Mouse (Mus musculus) CH12.LX (cell line): ENCODE measurements around the gene Col10a1. TPM values are rescaled to one million over a fixed set of nuclear protein-coding genes. Genes with fewer than 3 reads are reported as not detected.
"Not testable (repeated sequence)": the region's sequence is repeated elsewhere in the genome, so short reads cannot be mapped to it uniquely, and the experiment has no call there.

Experiments
- DNase-seq: peaks from one replicate; pipeline ENCODE4 v3.0.0-alpha.2; 2013; ENCODE audit errors: extremely low read depth
- H3K27ac ChIP-seq: 2 replicates; pipeline ENCODE4 v1.5.1; 2012; ENCODE audit warnings: low read depth, mild to moderate bottlenecking, control low read depth, moderate library complexity; ENCODE audit not compliant: insufficient read depth
- H3K27me3 ChIP-seq: replicated peaks from 2 replicates; pipeline ENCODE3; 2012; ENCODE audit warnings: inconsistent platforms
- H3K36me3 ChIP-seq, 2 experiments: replicated peaks in 1 of 2; 2 replicates each; pipeline versions ENCODE3 to v1.6.1; 2012; ENCODE audit warnings: inconsistent platforms in 1 of 2, low read length in 1 of 2, mild to moderate bottlenecking in 1 of 2, mixed read lengths in 1 of 2, moderate library complexity in 1 of 2; ENCODE audit not compliant: control insufficient read depth in 1 of 2, insufficient read depth in 1 of 2
- H3K4me1 ChIP-seq, 2 experiments: 2 replicates each; pipeline ENCODE4 v1.6.1; 2012; ENCODE audit warnings: inconsistent platforms in 1 of 2, moderate library complexity in 1 of 2; ENCODE audit not compliant: insufficient read depth in 2 of 2, control insufficient read depth in 1 of 2
- H3K4me2 ChIP-seq: 2 replicates; pipeline ENCODE4 v1.6.1; 2012; ENCODE audit warnings: low read depth, mild to moderate bottlenecking, control low read depth; ENCODE audit not compliant: poor library complexity, insufficient read depth, severe bottlenecking
- H3K4me3 ChIP-seq, 3 experiments: fragments of 150-350 bp in 1 of 3; sonication (generic) in 1 of 3; replicated peaks in 1 of 3; 2 replicates each; pipeline versions ENCODE3 to v1.5.1; 2011 to 2012; ENCODE audit warnings: low read depth in 2 of 3, low read length in 2 of 3, mild to moderate bottlenecking in 2 of 3, moderate library complexity in 2 of 3, control low read depth in 1 of 3, improper control_type of control experiment in 1 of 3, inconsistent platforms in 1 of 3, mixed read lengths in 1 of 3; ENCODE audit not compliant: poor library complexity in 1 of 3
- H3K79me2 ChIP-seq: replicated peaks from 2 replicates; pipeline ENCODE4 v1.6.1; 2012; ENCODE audit warnings: mild to moderate bottlenecking, moderate library complexity; ENCODE audit not compliant: control insufficient read depth, poor library complexity, insufficient read depth, severe bottlenecking; ENCODE audit errors: extremely low read depth
- H3K9ac ChIP-seq: 2 replicates; pipeline ENCODE4 v1.6.1; 2012; ENCODE audit warnings: low read depth, mild to moderate bottlenecking, control low read depth, moderate library complexity; ENCODE audit not compliant: insufficient read depth
- H3K9me3 ChIP-seq: replicated peaks from 2 replicates; pipeline ENCODE3; 2012; ENCODE audit warnings: low read length, inconsistent platforms, mixed read lengths
- CHD2 ChIP-seq: IDR thresholded peaks from 2 replicates; pipeline ENCODE4 v1.6.1; 2011; ENCODE audit warnings: low read length, improper control_type of control experiment
- CTCF ChIP-seq, 2 experiments: IDR thresholded peaks in 1 of 2; conservative IDR thresholded peaks in 1 of 2; 2 replicates each; pipeline ENCODE4 v1.5.1; 2011 to 2012; ENCODE audit warnings: low read depth in 2 of 2, low read length in 2 of 2, improper control_type of control experiment in 1 of 2, inconsistent platforms in 1 of 2, mild to moderate bottlenecking in 1 of 2, moderate library complexity in 1 of 2
- E2F4 ChIP-seq: IDR thresholded peaks from 2 replicates; pipeline ENCODE4 v1.6.1; 2011; ENCODE audit warnings: low read depth, low read length, improper control_type of control experiment; ENCODE audit not compliant: insufficient replicate concordance
- ELF1 ChIP-seq: IDR thresholded peaks from 2 replicates; pipeline ENCODE4 v1.6.1; 2014; ENCODE audit warnings: low read depth, mild to moderate bottlenecking, inconsistent platforms, low read length, improper control_type of control experiment
- EP300 ChIP-seq: IDR thresholded peaks from 2 replicates; pipeline ENCODE4 v1.6.1; 2011; ENCODE audit warnings: low read length, improper control_type of control experiment
- GABPA ChIP-seq: IDR thresholded peaks from 2 replicates; pipeline ENCODE4 v1.6.1; 2012; ENCODE audit warnings: low read depth, low read length, improper control_type of control experiment, inconsistent platforms; ENCODE audit not compliant: insufficient replicate concordance
- HCFC1 ChIP-seq: IDR thresholded peaks from 2 replicates; pipeline ENCODE4 v1.6.1; 2012; ENCODE audit warnings: low read depth, mild to moderate bottlenecking, inconsistent platforms, low read length, improper control_type of control experiment
- IRF4 ChIP-seq: IDR thresholded peaks from 2 replicates; pipeline ENCODE4 v1.6.1; 2014; ENCODE audit warnings: low read depth, mild to moderate bottlenecking, inconsistent platforms, low read length, improper control_type of control experiment
- KAT2A ChIP-seq: IDR thresholded peaks from 2 replicates; pipeline ENCODE4 v1.6.1; 2012; ENCODE audit warnings: low read length, improper control_type of control experiment, inconsistent platforms; ENCODE audit not compliant: insufficient replicate concordance
- MAFK ChIP-seq: IDR thresholded peaks from 2 replicates; pipeline ENCODE4 v1.6.1; 2011; ENCODE audit warnings: low read length, improper control_type of control experiment; ENCODE audit not compliant: insufficient replicate concordance
- MYC ChIP-seq: IDR thresholded peaks from 2 replicates; pipeline ENCODE4 v1.6.1; 2011; ENCODE audit warnings: low read depth, mild to moderate bottlenecking, improper control_type of control experiment, low read length
- NELFE ChIP-seq: IDR thresholded peaks from 2 replicates; pipeline ENCODE4 v1.6.1; 2011; ENCODE audit warnings: low read depth, low read length, improper control_type of control experiment
- PAX5 ChIP-seq: IDR thresholded peaks from 2 replicates; pipeline ENCODE4 v1.6.1; 2012; ENCODE audit warnings: low read length, inconsistent platforms, mixed read lengths
- POLR2A ChIP-seq: IDR thresholded peaks from 2 replicates; pipeline ENCODE4 v1.6.1; 2011; ENCODE audit warnings: low read depth, mild to moderate bottlenecking, improper control_type of control experiment, low read length
- RAD21 ChIP-seq: IDR thresholded peaks from 2 replicates; pipeline ENCODE4 v1.6.1; 2011; ENCODE audit warnings: low read depth, mild to moderate bottlenecking, low read length, improper control_type of control experiment, moderate library complexity
- SMC3 ChIP-seq: IDR thresholded peaks from 2 replicates; pipeline ENCODE4 v1.6.1; 2011; ENCODE audit warnings: low read depth, low read length, improper control_type of control experiment
- TBP ChIP-seq: conservative IDR thresholded peaks from 2 replicates; pipeline ENCODE4 v1.6.1; 2011; ENCODE audit warnings: low read depth, low read length, improper control_type of control experiment
- UBTF ChIP-seq: IDR thresholded peaks from 2 replicates; pipeline ENCODE4 v1.6.1; 2012; ENCODE audit warnings: low read depth, mild to moderate bottlenecking, inconsistent platforms, low read length, improper control_type of control experiment, moderate library complexity
- USF1 ChIP-seq: IDR thresholded peaks from 2 replicates; pipeline ENCODE4 v1.6.1; 2014; ENCODE audit warnings: low read depth, mild to moderate bottlenecking, inconsistent platforms, low read length, improper control_type of control experiment
- USF2 ChIP-seq: conservative IDR thresholded peaks from 2 replicates; pipeline ENCODE4 v1.6.1; 2011; ENCODE audit warnings: low read depth, low read length, improper control_type of control experiment
- ZKSCAN1 ChIP-seq: IDR thresholded peaks from 2 replicates; pipeline ENCODE4 v1.6.1; 2012; ENCODE audit warnings: low read depth, inconsistent platforms, low read length, improper control_type of control experiment, borderline replicate concordance
- ZMIZ1 ChIP-seq: IDR thresholded peaks from 2 replicates; pipeline ENCODE4 v1.6.1; 2012; ENCODE audit warnings: low read depth, mild to moderate bottlenecking, inconsistent platforms, low read length, improper control_type of control experiment
- ZNF384 ChIP-seq: IDR thresholded peaks from 2 replicates; pipeline ENCODE4 v1.6.1; 2012; ENCODE audit warnings: low read depth, low read length, improper control_type of control experiment, inconsistent platforms
- dilution Hi-C: fragments of 300-500 bp; cut with MboI; formaldehyde crosslinking; loops from 2 replicates; pipeline ENCODE4 v1.14.3; 2020; ENCODE audit warnings: low sequenced_read_pairs; ENCODE audit not compliant: extremely low pct_unique_long_range_greater_than_20kb, extremely low pct_ligation_motif_present
- in situ Hi-C: fragments of 300-500 bp; cut with MboI; formaldehyde crosslinking; loops from 3 replicates; pipeline ENCODE4 v1.14.3; 2019; ENCODE audit warnings: low sequenced_read_pairs, low pct_ligation_motif_present, low pct_unique_long_range_greater_than_20kb, mixed read lengths
- polyA plus RNA-seq: library from polyadenylated mRNA; unstranded; fragments of >175 nt; gene quantifications from 2 replicates; pipeline ENCODE4 v1.2.1, GENCODE M21; 2012; ENCODE audit warnings: low read depth; ENCODE audit not compliant: insufficient read length
- total RNA-seq, 2 experiments: library from RNA; depleted of rRNA; stranded (reverse); fragments of 300-350 nt in 1 of 2; fragments of >200 nt in 1 of 2; gene quantifications; 2 replicates each; pipeline ENCODE4 v1.2.3; 2012 to 2014

Col10a1 gene
- total and polyA plus RNA-seq, 3 experiments: 0.08 to 0.17 TPM; not detected in 1

- no peak for DNase-seq
- dilution Hi-C loops (no loop called here), in situ Hi-C loops (no loop called here)
- Histone ChIP-seq H3K4me1 (no peaks in the 10 kb centered on the region), H3K9me3 (no peaks in the 10 kb centered on the region), H3K36me3 (no peaks in the 10 kb centered on the region), H3K27me3 (no peaks in the 10 kb centered on the region), H3K79me2 (no peaks in the 10 kb centered on the region), H3K4me2 (no peak overlapping the region), H3K27ac (no peak overlapping the region), H3K4me3 (no peak overlapping the region), H3K9ac (no peak overlapping the region)
- peak in 1 of 2 experiments; percentile 63; a peak in 3 of 4 replicates for TF ChIP-seq CTCF (conservative IDR thresholded peaks at IDR 0.05 in 1 of 2, IDR thresholded peaks at IDR 0.05 in 1 of 2; ENCODE audit: low read depth in 2 of 2, low read length in 2 of 2)
- TF ChIP-seq CHD2: no peak
- no peak for TF ChIP-seq ZMIZ1
- TF ChIP-seq NELFE: no peak
- no peak for TF ChIP-seq HCFC1
- no peak for TF ChIP-seq USF1
- no peak for TF ChIP-seq IRF4
- TF ChIP-seq EP300: no peak
- peak; percentile 77 for TF ChIP-seq RAD21
- no peak for TF ChIP-seq MAFK
- no peak for TF ChIP-seq GABPA
- TF ChIP-seq TBP: no peak
- no peak for TF ChIP-seq KAT2A
- TF ChIP-seq ZNF384: no peak
- TF ChIP-seq USF2: no peak
- no peak for TF ChIP-seq PAX5
- TF ChIP-seq POLR2A: no peak
- no peak for TF ChIP-seq MYC
- no peak for TF ChIP-seq ZKSCAN1
- no peak for TF ChIP-seq ELF1
- TF ChIP-seq E2F4: no peak
- TF ChIP-seq SMC3: peak; percentile 25; the same call in 1 of the 2 replicates
- no peak for TF ChIP-seq UBTF
These were observed 42.0 kb downstream of the Col10a1 start for GRCm38 (mm10) chr10:34431783-34432182.

- in situ Hi-C loops, H3K9ac ChIP-seq, H3K27ac ChIP-seq, H3K79me2 ChIP-seq, H3K4me3 ChIP-seq, H3K4me1 ChIP-seq, H3K36me3 ChIP-seq, DNase-seq, dilution Hi-C loops, H3K9me3 ChIP-seq, H3K27me3 ChIP-seq, H3K4me2 ChIP-seq: not testable (repeated sequence)
These were observed 44.4 kb downstream of the Col10a1 start for GRCm38 (mm10) chr10:34434191-34434590.

Other genes starting within 250 kb of the Col10a1 start
- not detected in 2 replicates for gene Dse, start 182.3 kb upstream of the Col10a1 start, total RNA-seq (2012; rRNA removed)
- 0.15 and 0.16 TPM in 2 replicates for gene Dse, start 182.3 kb upstream of the Col10a1 start, total RNA-seq (2014; rRNA removed)
- 0.10 TPM in 1 of 2 replicates, not detected in the other for gene Dse, start 182.3 kb upstream of the Col10a1 start, polyA plus RNA-seq
- gene Tspyl1, start 107.8 kb upstream of the Col10a1 start, total RNA-seq (2012; rRNA removed): 17.2 and 18.9 TPM in 2 replicates
- gene Tspyl1, start 107.8 kb upstream of the Col10a1 start, total RNA-seq (2014; rRNA removed): 23.7 and 23.8 TPM in 2 replicates
- 18.5 and 19.7 TPM in 2 replicates for gene Tspyl1, start 107.8 kb upstream of the Col10a1 start, polyA plus RNA-seq
- 9.1 and 17.9 TPM in 2 replicates for gene Tspyl4, start 92.5 kb upstream of the Col10a1 start, total RNA-seq (2012; rRNA removed)
- gene Tspyl4, start 92.5 kb upstream of the Col10a1 start, total RNA-seq (2014; rRNA removed): 8.7 and 9.8 TPM in 2 replicates
- gene Tspyl4, start 92.5 kb upstream of the Col10a1 start, polyA plus RNA-seq: 2.9 and 3.7 TPM in 2 replicates
- gene Nt5dc1, start 28.6 kb downstream of the Col10a1 start, total RNA-seq (2012; rRNA removed): 14.3 and 14.6 TPM in 2 replicates
- gene Nt5dc1, start 28.6 kb downstream of the Col10a1 start, total RNA-seq (2014; rRNA removed): 25.9 and 27.2 TPM in 2 replicates
- 21.1 and 25.3 TPM in 2 replicates for gene Nt5dc1, start 28.6 kb downstream of the Col10a1 start, polyA plus RNA-seq
- gene Frk, start 93.4 kb downstream of the Col10a1 start, total RNA-seq (2012; rRNA removed): not detected in 2 replicates
- not detected in 2 replicates for gene Frk, start 93.4 kb downstream of the Col10a1 start, total RNA-seq (2014; rRNA removed)
- gene Frk, start 93.4 kb downstream of the Col10a1 start, polyA plus RNA-seq: not detected in 2 replicates